Mouse (Mus musculus) cerebellum, adult 9-11 months (tissue): ENCODE results near the gene Uba6.

Source experiments
- DNase-seq: peaks from one replicate; pipeline ENCODE4 v3.0.0; 2022

The Uba6 gene

GRCm38 (mm10) chr5:86172449-86173161 lies at the start of gene Uba6:
Uba6 (minus strand) TSS chr5:86172803.
- DNase-seq, result peak; percentile 100

DNA sequence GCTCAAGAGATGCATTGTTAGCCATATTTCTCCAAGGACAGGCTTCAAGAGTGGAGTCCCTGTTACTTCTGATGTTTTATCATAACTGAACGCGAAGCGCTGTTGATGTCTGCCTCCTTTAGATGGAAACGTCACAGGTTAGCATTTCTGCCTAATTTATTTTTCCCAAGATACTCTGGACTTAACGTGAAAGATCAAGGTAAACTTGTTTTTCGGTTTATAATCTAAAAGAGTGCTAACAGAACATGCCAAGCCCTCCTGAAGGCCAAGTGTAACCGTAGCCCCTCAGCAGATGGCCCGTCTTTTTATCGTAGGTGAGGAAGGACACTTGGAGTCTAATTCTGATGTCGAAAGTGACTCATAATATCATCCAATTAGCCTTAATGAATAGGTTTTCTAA lies 25.2 kb upstream of the Uba6 start, which contains the start of gene Gnrhr:
Gene Gnrhr, minus strand, starts transcription at position 101 of the 400 bp plus-strand sequence.
- DNase-seq, result no peak

DNA sequence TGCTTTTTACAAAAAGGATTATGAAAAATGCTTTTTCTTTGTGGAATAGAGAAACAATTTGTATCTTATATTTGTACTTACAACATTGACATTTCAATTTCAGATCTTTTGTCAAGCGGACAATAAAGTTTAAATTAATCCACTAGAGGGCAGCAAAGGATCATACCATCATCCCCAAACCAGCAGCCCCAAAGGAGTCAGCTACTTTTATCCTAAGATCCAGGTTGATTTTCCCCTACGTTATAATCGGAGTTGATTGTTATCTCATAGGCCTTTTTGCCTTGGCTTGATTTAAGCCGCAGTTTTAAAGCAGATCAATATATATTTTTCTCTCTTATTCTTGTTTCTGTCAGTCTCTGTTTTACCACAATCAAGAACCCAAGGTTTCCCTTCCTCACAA lies 18.8 kb upstream of the Uba6 start:
- no peak for DNase-seq

DNA sequence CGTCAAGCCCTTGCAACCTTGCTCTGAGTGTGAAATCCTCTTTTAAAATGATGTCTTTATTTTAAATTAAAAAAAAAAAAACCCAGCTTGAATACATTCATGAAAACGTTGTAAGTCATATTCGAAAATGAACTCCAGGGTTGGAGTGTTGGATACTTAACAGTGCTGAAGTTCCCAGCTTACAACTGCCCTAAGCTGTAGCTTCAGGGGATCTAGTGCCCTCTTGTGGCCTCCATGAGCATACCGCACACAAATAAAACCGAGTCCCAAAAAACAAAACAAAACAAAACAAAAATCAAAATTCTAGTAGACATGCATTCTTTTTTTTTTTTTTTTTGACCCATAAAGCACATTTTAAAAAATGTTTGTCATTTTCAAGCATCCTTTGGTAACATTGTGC lies 18.2 kb upstream of the Uba6 start:
- DNase-seq, result no peak

DNA sequence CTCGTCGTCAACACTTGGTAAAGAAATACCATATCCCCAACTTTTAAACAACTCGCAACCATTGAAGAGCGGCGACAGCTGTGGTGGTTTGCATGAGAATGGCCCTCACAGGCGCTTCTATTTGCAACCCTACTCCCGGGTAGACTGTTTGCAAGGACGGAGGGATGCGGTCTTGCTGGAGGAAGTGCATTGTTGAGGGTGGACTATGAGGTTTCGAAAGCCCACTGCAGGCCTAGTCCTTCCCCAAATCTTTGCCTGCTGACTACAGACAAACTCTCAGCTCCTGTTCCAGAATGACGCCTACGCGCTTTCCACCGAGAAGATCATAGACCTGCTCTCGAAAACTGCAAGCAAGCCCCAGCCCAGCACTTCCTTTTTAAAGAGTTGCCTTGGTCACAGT lies 17.7 kb upstream of the Uba6 start:
- DNase-seq, result no peak

DNA sequence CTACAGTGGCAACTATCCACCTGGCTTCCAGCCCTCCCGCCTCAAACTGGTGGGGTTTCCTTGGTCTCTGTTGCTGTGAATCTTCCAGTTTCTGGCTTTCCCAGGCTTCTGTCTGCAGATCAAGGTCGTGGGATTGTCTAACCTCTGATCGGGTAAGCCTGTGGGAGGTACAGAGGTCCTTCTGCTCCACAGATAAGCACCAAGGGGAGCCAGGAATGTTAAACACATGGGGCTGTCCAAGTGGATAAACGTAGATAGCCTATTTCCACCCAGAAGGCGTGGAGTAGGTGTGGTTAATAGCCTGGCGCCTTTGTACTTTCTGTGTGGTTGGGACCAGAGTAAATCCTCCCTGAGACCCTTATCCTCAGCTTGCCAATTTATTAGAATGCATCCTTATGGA lies 14.8 kb upstream of the Uba6 start:
- no peak for DNase-seq

- no peak for DNase-seq
Observed at GRCm38 (mm10) chr5:86173778-86174177, 1.2 kb upstream of the Uba6 start.

GRCm38 (mm10) chr5:86172088-86172448 lies 535 bp downstream of the Uba6 start:
- DNase-seq, result no peak

- DNase-seq, result no peak
Observed at GRCm38 (mm10) chr5:86129828-86130227, 42.8 kb downstream of the Uba6 start.

GRCm38 (mm10) chr5:86128749-86129148 lies 43.9 kb downstream of the Uba6 start:
- DNase-seq, result no peak

DNA sequence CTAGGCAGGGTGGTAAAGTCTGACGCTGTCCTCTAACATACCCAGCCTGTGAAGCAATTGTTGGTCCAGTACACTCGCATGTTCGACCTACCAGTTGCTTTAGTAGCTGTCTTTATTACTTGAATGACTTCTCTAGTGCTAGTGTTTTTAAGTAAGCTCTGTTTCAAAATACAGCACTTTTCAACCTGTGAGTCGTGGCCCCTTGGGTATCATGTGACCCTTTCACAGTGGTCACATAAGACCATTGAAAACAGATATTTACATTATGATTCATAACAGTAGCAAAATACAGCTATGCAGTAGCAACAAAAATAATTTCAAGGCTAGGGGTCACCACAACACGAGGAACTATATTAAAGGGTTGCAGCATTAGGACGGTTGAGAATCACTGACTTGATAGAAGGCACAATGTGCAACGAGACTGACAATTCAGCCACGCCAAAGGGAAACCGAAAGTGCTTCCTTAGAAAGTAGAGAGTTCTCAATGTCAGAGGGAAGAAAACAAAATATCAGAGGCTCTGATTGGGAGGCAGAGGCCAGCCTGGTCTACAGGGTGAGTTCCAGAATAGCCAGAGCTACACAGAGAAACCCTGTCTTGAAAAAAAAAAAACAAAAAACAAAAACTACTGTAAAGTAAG lies 54.0 kb downstream of the Uba6 start:
- no peak for DNase-seq

DNA sequence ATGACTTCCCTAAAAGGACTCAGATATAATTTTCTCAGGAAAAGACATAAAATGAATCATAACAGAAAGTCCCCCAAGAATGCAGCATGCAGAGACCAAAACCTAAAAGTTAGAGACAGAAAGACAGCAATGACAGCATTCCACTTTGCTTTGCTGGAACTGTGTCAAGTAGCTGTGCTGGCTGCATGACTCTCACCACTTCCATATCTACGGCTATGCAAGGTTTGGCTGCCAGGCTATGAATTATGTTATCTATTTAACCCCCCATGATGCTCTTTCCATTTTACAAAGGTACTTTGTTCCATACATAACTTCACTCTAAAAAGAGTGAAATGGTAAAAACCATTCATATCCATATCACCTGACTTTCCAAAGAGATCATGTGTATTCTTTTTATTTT lies 58.6 kb downstream of the Uba6 start:
- no peak for DNase-seq

- DNase-seq, result no peak
Observed at GRCm38 (mm10) chr5:86113037-86113436, 59.6 kb downstream of the Uba6 start.

- no peak for DNase-seq
Observed at GRCm38 (mm10) chr5:86111074-86111473, 61.5 kb downstream of the Uba6 start.

DNA sequence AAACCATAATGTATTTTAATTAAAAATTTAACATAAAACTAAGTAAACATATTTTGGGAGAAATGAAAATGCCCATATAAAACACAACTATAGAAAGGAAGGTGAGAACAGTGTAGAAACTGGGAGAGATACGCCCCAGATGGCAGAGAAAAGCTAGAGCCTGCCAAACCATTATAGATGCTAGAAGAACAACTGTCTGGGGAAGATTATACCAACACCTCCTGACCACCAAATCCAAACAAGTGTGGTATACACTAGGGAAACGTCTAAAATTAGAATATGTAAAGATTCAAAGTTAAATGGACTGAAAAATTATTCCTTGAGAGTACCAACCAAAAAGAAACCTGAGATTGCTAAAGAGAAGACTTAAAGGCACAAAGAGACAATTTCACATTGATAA lies 66.0 kb downstream of the Uba6 start:
- DNase-seq, result no peak

- no peak for DNase-seq
Observed at GRCm38 (mm10) chr5:86102176-86102575, 70.4 kb downstream of the Uba6 start.

GRCm38 (mm10) chr5:86100621-86101020 lies 72.0 kb downstream of the Uba6 start:
- no peak for DNase-seq

DNA sequence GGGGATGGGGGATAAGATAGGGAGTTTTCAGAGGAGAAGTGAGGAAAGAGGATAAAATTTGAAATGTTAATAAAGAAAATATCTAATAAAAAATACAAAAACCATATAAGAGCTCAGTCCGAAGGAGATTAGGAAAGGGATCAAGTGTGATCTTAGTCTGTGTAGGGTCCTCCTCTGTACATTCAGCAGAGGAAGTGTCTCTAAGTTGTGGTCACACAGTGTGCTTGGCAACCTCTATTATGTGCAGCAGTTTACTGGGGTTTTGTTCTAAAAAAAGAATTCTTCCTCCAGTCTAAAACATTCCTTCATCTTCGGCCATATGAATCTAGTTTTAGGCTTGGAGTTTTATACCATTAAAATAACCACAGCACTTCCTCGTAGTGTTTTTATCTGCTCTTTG lies 73.6 kb downstream of the Uba6 start:
- no peak for DNase-seq

DNA sequence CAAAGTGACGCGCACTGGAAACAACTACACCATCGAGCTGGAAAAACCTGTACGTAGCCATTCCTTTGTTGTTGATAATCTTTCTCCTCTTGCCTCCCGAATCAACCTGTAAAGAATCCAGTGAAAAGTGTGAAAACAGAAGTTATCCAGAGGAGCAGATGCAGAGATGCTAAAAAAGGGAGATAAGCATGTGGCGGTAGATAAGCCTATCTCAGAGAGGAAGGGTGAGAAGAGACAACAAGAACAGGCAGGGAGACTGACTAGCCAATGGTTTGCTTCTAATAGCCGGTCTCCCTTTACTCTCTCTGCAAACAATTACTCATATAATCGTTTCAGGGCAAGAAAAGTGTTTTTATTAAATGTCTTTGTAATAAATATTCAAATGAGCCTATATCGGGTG lies 77.8 kb downstream of the Uba6 start:
- DNase-seq, result no peak

DNA sequence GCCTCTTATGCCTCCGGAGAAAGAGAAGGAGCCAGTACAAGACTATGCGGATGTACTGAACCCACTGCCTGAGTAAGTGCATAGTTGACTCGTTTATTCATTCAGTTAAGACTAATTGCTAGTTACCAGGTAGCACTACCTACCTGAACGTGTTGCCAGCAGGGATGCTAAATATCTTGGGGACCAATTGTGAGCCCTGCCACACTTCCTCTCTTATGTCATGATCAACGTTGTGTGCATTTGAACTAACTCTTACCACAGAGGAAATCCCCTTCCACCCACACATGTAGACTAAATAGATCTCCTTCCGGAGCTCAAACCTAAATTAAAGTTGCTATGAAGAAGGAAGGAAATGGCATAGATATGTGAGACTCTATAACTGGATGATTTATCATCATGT lies 85.9 kb downstream of the Uba6 start:
- no peak for DNase-seq

GRCm38 (mm10) chr5:86084979-86085378 lies 87.6 kb downstream of the Uba6 start:
- no peak for DNase-seq

DNA sequence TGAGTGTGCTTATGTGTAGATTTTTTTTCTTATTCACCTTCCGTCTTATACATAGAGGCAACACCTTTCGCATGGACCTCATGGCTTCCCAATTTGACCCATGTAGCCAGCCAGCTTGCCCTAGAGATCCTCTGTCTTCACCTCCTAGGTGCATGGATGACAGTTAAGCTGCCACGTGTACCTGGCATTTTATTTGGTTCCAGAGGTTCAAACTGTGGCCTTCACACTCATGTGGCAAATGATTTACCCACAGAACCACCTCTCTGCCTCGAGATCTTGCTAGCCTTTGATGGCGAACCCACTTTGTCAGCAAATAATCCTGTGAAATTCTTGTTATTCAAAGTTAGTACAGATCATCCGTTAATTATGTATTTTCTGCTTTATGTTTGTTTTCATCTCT lies 88.6 kb downstream of the Uba6 start:
- DNase-seq, result no peak

DNA sequence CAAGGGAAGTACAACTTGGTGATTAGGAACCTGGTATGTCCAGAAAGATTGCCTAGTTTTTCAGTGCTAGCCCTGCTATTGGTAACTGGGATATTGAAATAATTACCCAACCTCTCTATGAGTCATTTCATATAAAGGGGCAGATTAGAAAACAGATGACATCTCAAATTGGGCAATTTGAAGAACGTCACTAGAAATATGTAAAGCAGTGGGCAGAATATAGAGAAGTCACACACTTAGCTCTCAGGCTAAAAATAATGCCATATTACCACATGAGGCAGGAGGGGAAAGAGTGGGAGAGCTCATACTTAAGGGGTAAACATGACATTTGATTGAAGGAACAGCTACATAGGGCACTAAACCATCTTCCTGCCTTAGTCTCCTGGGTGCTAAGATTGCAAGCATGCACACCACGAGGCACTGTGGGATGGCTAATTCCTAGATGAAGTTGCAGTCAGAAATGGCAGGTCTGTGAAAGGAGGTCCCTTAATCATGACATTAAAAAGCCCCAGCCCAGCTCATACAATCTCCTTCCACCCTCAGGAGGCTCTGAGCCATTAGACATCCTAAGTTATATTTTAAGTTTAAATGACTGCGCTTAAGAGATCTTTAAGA lies 93.8 kb downstream of the Uba6 start:
- DNase-seq, result no peak

DNA sequence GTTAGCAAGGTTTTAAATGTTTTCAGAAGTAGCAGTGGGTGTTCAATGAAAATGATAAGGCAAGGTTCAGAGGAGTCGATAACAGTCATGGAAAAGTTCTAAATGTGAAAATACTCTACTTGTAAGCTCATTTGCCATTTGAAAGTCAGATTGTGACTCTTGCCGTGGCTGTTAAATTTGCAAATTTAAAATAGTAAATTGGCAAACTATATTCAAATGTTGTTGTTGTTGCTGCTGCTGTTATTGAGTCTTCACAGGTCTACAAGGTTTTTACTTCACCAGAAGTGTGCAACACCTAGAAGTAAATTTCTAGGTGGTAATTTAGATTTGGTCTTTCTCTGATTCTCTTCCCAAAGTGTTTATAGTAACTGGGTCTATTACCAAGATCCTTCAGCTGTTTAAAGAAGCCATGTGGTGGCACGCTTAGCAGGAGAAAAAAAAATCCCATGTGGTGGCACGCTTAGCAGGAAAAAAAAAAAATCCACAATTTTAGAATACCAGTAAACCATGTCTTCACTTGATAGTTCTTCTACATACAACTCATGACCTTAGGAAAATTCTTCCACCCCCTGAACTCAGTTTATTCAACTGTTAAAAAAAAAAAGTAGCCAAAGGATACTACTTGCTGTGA lies 99.7 kb downstream of the Uba6 start:
- DNase-seq, result no peak
